In genomic region chr15:56817204-56818157, GRCm38 (mm10) we compare ENCODE assay signal across 15 mouse cellular contexts.
DNase-seq lines count a peak whose midpoint lies in the region; ATAC-seq lines count a peak whose summit lies in the region.
"Had no signal": no experiment of that assay in that cellular context is flagged by ENCODE, and none has a peak within 500 bp of the region (broad histone marks: within the 10 kb centered on the region; RNA-seq: fewer than 3 reads in every experiment).

No protein-coding gene starts in this region.

- no peaks in the 10 kb centered on the region for H3K27me3 ChIP-seq in embryonic facial prominence, embryonic 14.5 days (replicated peaks; ENCODE audit: control insufficient read depth, insufficient read depth, low read length)
- no peaks in the 10 kb centered on the region for H3K27me3 ChIP-seq in embryonic facial prominence, embryonic 10.5 days (replicated peaks; ENCODE audit: low read depth, poor library complexity, severe bottlenecking)
- H3K27me3 ChIP-seq in midbrain, embryonic 11.5 days (ENCODE audit: control insufficient read depth, insufficient read depth, low read length) = no peaks in the 10 kb centered on the region
- peaks cover 4% of the 10 kb centered on the region; the same call in 1 of the 2 replicates for H3K27me3 ChIP-seq in midbrain, embryonic 10.5 days (ENCODE audit: low read depth, poor library complexity, severe bottlenecking)
- H3K27me3 ChIP-seq in midbrain, embryonic 13.5 days = no peaks in the 10 kb centered on the region
- H3K27me3 ChIP-seq: CH12.LX; kidney, embryonic 15.5 days had no signal

- 43% methylated on average over 5 of the region's 5 CpGs for WGBS in embryonic facial prominence, embryonic 14.5 days
- 45% methylated on average over 5 of the region's 5 CpGs for WGBS in embryonic facial prominence, embryonic 10.5 days
- 42% methylated on average over 5 of the region's 5 CpGs for WGBS in midbrain, embryonic 11.5 days
- 40% methylated on average over 5 of the region's 5 CpGs for WGBS in midbrain, embryonic 10.5 days
- WGBS in midbrain, embryonic 13.5 days = 33% methylated on average over 5 of the region's 5 CpGs

- DNase-seq in embryonic facial prominence, embryonic 14.5 days (ENCODE audit: low spot score) = peak; percentile 50
- no peak for DNase-seq in embryonic facial prominence, embryonic 10.5 days (ENCODE audit: low spot score)
- peak; percentile 81 for DNase-seq in midbrain, embryonic 11.5 days (ENCODE audit: low spot score, missing footprints)
- no peak for DNase-seq in midbrain, embryonic 10.5 days (ENCODE audit: low spot score)
- DNase-seq in retina, postnatal 7 days (ENCODE audit: low read depth, low spot score) = peak; percentile 56
- no peak for DNase-seq in kidney, adult 18-20 months
- no peak for DNase-seq in right cerebral cortex, adult 18-20 months
- DNase-seq: cerebellum, adult 2 months; heart, adult 18-20 months; lung, adult 2 months; thymus, postnatal 25 days had no signal

- H3K27ac ChIP-seq in embryonic facial prominence, embryonic 14.5 days (replicated peaks; ENCODE audit: low read depth, low read length) = no peak overlapping the region
- no peak overlapping the region for H3K27ac ChIP-seq in embryonic facial prominence, embryonic 10.5 days (replicated peaks)
- no peak overlapping the region for H3K27ac ChIP-seq in midbrain, embryonic 11.5 days (ENCODE audit: low read depth, low read length)
- no peak overlapping the region for H3K27ac ChIP-seq in midbrain, embryonic 10.5 days (replicated peaks)
- H3K27ac ChIP-seq in midbrain, embryonic 13.5 days = no peak overlapping the region
- H3K27ac ChIP-seq: kidney, embryonic 15.5 days; layer of hippocampus, adult 2 months had no signal

- peak; percentile 74; the same call in 1 of the 2 replicates for ATAC-seq in embryonic facial prominence, embryonic 14.5 days (ENCODE audit: low read depth)
- 0 out of 2 replicates have a peak, but pooled peaks have one; percentile 22 for ATAC-seq in midbrain, embryonic 11.5 days (ENCODE audit: low FRiP score)
- ATAC-seq in midbrain, embryonic 13.5 days = peak; percentile 78; the same call in 1 of the 2 replicates

- H3K4me3 ChIP-seq in embryonic facial prominence, embryonic 14.5 days (ENCODE audit: low read depth, low read length) = no peak overlapping the region
- H3K4me3 ChIP-seq in embryonic facial prominence, embryonic 10.5 days = no peak overlapping the region
- no peak overlapping the region for H3K4me3 ChIP-seq in midbrain, embryonic 11.5 days (ENCODE audit: low read depth, low read length)
- H3K4me3 ChIP-seq in midbrain, embryonic 10.5 days = no peak overlapping the region
- H3K4me3 ChIP-seq in midbrain, embryonic 13.5 days (replicated peaks) = no peak overlapping the region
- H3K4me3 ChIP-seq: kidney, embryonic 15.5 days; layer of hippocampus, adult 2 months had no signal

- no peaks in the 10 kb centered on the region for H3K4me1 ChIP-seq in embryonic facial prominence, embryonic 14.5 days (ENCODE audit: control insufficient read depth, insufficient read depth, low read length)
- H3K4me1 ChIP-seq in embryonic facial prominence, embryonic 10.5 days = peaks cover 17% of the 10 kb centered on the region; the same call in 1 of the 2 replicates
- H3K4me1 ChIP-seq in midbrain, embryonic 11.5 days (ENCODE audit: control insufficient read depth, insufficient read depth, low read length) = peaks cover 4% of the 10 kb centered on the region; the same call in 1 of the 2 replicates
- peaks cover 29% of the 10 kb centered on the region for H3K4me1 ChIP-seq in midbrain, embryonic 10.5 days
- no peaks in the 10 kb centered on the region for H3K4me1 ChIP-seq in midbrain, embryonic 13.5 days (replicated peaks)

- H3K36me3 ChIP-seq in embryonic facial prominence, embryonic 14.5 days (ENCODE audit: control insufficient read depth, insufficient read depth, low read length) = no peaks in the 10 kb centered on the region
- H3K36me3 ChIP-seq in embryonic facial prominence, embryonic 10.5 days (replicated peaks) = no peaks in the 10 kb centered on the region
- H3K36me3 ChIP-seq in midbrain, embryonic 11.5 days (ENCODE audit: control insufficient read depth, insufficient read depth, low read length) = no peaks in the 10 kb centered on the region
- no peaks in the 10 kb centered on the region for H3K36me3 ChIP-seq in midbrain, embryonic 10.5 days
- H3K36me3 ChIP-seq in midbrain, embryonic 13.5 days = no peaks in the 10 kb centered on the region
- H3K36me3 ChIP-seq: kidney, embryonic 15.5 days had no signal

- no peak overlapping the region for H3K9ac ChIP-seq in embryonic facial prominence, embryonic 14.5 days (ENCODE audit: low read depth, low read length)
- H3K9ac ChIP-seq in midbrain, embryonic 11.5 days (ENCODE audit: low read length) = no peak overlapping the region
- H3K9ac ChIP-seq in midbrain, embryonic 13.5 days (replicated peaks) = no peak overlapping the region
- H3K9ac ChIP-seq: kidney, embryonic 15.5 days had no signal

- H3K9me3 ChIP-seq in embryonic facial prominence, embryonic 14.5 days (ENCODE audit: control insufficient read depth, low read length) = no peaks in the 10 kb centered on the region
- no peaks in the 10 kb centered on the region for H3K9me3 ChIP-seq in embryonic facial prominence, embryonic 10.5 days
- H3K9me3 ChIP-seq in midbrain, embryonic 11.5 days (ENCODE audit: control insufficient read depth, low read length) = no peaks in the 10 kb centered on the region
- no peaks in the 10 kb centered on the region for H3K9me3 ChIP-seq in midbrain, embryonic 10.5 days (replicated peaks)
- no peaks in the 10 kb centered on the region for H3K9me3 ChIP-seq in midbrain, embryonic 13.5 days
- H3K9me3 ChIP-seq: kidney, embryonic 15.5 days had no signal

- H3K4me2 ChIP-seq in embryonic facial prominence, embryonic 14.5 days (ENCODE audit: low read depth, low read length) = no peak overlapping the region
- no peak overlapping the region for H3K4me2 ChIP-seq in midbrain, embryonic 11.5 days
- no peak overlapping the region for H3K4me2 ChIP-seq in midbrain, embryonic 13.5 days (replicated peaks)
- H3K4me2 ChIP-seq: kidney, embryonic 15.5 days had no signal

Comparison
In these comparisons a context has a peak if more than half of its experiments do, and no peak if none do; other contexts are left out.
1. DNase-seq: peak in embryonic facial prominence, embryonic 14.5 days (single experiment), midbrain, embryonic 11.5 days (single experiment) and retina, postnatal 7 days (single experiment); none in embryonic facial prominence, embryonic 10.5 days (single experiment), midbrain, embryonic 10.5 days (single experiment), kidney, adult 18-20 months (single experiment) and right cerebral cortex, adult 18-20 months (single experiment).
2. ATAC-seq: peak in every context shown above with its lines; median percentile 78 in midbrain, embryonic 13.5 days; 74 in embryonic facial prominence, embryonic 14.5 days; 22 in midbrain, embryonic 11.5 days.